Mouse (Mus musculus): ENCODE results near the gene Rps24.

- TF ChIP-seq POLR2A (IDR thresholded peaks at IDR 0.05; ENCODE audit: borderline replicate concordance, low read depth, low read length) (no peak), CTCF (IDR thresholded peaks at IDR 0.05; ENCODE audit: low read depth, low read length) (peak; percentile 44; the same call in 1 of the 2 replicates)
Measured at GRCm38 (mm10) chr14:24510218-24510617, 23.3 kb downstream of the Rps24 start.

Measured in bone marrow macrophage, adult 2 months (primary cell).